Mouse (Mus musculus) embryonic facial prominence, embryonic 15.5 days (tissue): ENCODE data around the gene Capn9. TPM values are rescaled to one million over a fixed set of nuclear protein-coding genes. Genes with fewer than 3 reads are reported as not detected.

Experiments used
- ATAC-seq: fragments of 200-750 bp; cut with Nextera tagmentation; 2 replicates; pipeline ENCODE4 v1.8.0; 2017; ENCODE audit warnings: low read depth, moderate TSS enrichment; ENCODE audit not compliant: insufficient number of reproducible peaks, low FRiP score, low TSS enrichment
- H3K27ac ChIP-seq: fragments of 300-500 bp; sonication (generic); replicated peaks from 2 replicates; pipeline ENCODE4 v1.5.1; 2015; ENCODE audit warnings: mild to moderate bottlenecking, inconsistent platforms
- H3K27me3 ChIP-seq: fragments of 300-500 bp; sonication (generic); 2 replicates; pipeline ENCODE4 v1.6.1; 2015; ENCODE audit warnings: inconsistent platforms
- H3K36me3 ChIP-seq: fragments of 300-500 bp; sonication (generic); 2 replicates; pipeline ENCODE4 v1.6.1; 2015; ENCODE audit warnings: mild to moderate bottlenecking, inconsistent platforms
- H3K4me1 ChIP-seq: fragments of 300-500 bp; sonication (generic); 2 replicates; pipeline ENCODE4 v1.6.1; 2015; ENCODE audit warnings: inconsistent platforms
- H3K4me2 ChIP-seq: fragments of 300-500 bp; sonication (generic); replicated peaks from 2 replicates; pipeline ENCODE4 v1.6.1; 2015; ENCODE audit warnings: mild to moderate bottlenecking, inconsistent platforms
- H3K4me3 ChIP-seq: fragments of 300-500 bp; sonication (generic); replicated peaks from 2 replicates; pipeline ENCODE4 v1.5.1; 2015; ENCODE audit warnings: mild to moderate bottlenecking, inconsistent platforms
- H3K9ac ChIP-seq: fragments of 300-500 bp; sonication (generic); 2 replicates; pipeline ENCODE4 v1.6.1; 2015; ENCODE audit warnings: inconsistent platforms
- H3K9me3 ChIP-seq: fragments of 300-500 bp; sonication (generic); replicated peaks from 2 replicates; pipeline ENCODE4 v1.6.1; 2016; ENCODE audit warnings: inconsistent platforms
- WGBS: fragments of 180-500 bp; shearing (Covaris S2); methylation state at CpG from one replicate; pipeline ENCODE4 v1.1.7; 2015; 5-methylcytosine and 5-hydroxymethylcytosine counted together
- polyA plus RNA-seq: library from polyadenylated mRNA; unstranded; fragments of >200 nt; fragmentation: Nextera tagmentation; extraction: Ambion mirVana; gene quantifications from 2 replicates; pipeline ENCODE4 v1.2.1, GENCODE M21; 2015

Gene Capn9
- polyA plus RNA-seq, 1 experiment from 2014 or later = 0.55 TPM

DNA sequence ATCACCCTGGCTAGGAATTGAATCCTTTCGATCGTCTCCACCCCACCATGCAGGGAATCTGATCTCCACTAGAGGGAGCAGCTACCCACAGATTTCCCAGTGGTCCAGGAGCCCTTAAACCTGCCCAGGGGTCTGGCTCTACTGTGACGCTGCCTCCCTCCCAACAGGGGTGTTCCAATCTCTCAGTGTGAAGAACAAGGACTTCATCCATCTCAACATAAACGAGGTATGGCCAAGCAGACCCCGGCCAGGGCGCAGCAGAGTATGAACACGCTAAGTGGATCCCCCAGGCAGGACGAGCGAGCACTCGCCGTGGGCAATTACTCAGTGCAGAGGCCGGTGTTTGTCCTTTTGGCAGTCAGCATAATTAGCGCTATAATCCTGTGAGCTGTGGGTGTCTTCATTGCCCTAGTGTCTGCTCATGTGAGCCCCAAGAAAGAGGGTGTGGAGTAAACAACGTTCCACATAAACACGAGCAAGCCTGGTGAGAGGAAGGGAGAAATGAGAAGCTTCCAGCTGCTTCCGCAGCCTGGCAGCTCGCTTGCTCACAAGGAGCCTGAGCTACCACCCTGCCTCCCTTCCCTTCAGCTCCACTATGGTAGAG is 41.5 kb downstream of the Capn9 start:
- Histone ChIP-seq H3K4me1 (peaks cover 8% of the 10 kb centered on the region), H3K27me3 (peaks cover 10% of the 10 kb centered on the region; the same call in 1 of the 2 replicates), H3K9ac (peak overlapping the region; percentile 26; the same call in 1 of the 2 replicates), H3K36me3 (no peaks in the 10 kb centered on the region), H3K27ac (peak overlapping the region; percentile 44), H3K4me2 (peak overlapping the region; percentile 79), H3K4me3 (peak overlapping the region; percentile 41), H3K9me3 (no peaks in the 10 kb centered on the region)
- peak; percentile 68 for ATAC-seq
- 9% methylated on average over 17 of the region's 17 CpGs for WGBS

GRCm38 (mm10) chr8:124618252-124618651 is 42.3 kb downstream of the Capn9 start:
- H3K9me3 ChIP-seq = no peaks in the 10 kb centered on the region
- peaks cover 8% of the 10 kb centered on the region for H3K4me1 ChIP-seq
- peak overlapping the region; percentile 44 for H3K27ac ChIP-seq
- no peak overlapping the region for H3K9ac ChIP-seq
- 48% methylated on average over 9 of the region's 9 CpGs for WGBS
- no peak overlapping the region for H3K4me3 ChIP-seq
- peaks cover 10% of the 10 kb centered on the region; the same call in 1 of the 2 replicates for H3K27me3 ChIP-seq
- ATAC-seq = no peak
- H3K36me3 ChIP-seq = no peaks in the 10 kb centered on the region
- no peak overlapping the region for H3K4me2 ChIP-seq

DNA sequence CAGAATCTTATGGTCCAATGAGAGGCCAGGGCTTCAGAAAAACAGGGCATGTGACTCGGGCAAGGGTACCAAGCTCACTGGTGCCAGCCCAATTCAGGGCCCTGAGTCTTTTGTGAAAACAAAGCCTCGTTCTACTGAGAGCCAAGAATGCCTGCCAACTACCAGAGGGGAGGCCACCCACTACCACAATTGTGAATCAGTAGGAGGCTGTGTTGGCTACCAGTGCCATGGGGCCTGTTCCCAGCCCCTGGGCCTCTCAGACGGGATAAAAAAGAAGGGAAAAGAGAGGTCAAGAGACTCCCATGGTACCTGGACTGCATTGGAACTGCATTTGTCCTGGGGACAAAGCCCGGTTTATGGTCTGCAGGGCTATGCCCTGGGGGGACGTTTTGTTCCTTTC is 45.3 kb downstream of the Capn9 start:
- Histone ChIP-seq H3K9ac (no peak overlapping the region), H3K27ac (no peak overlapping the region), H3K9me3 (no peaks in the 10 kb centered on the region), H3K4me1 (peaks cover 16% of the 10 kb centered on the region), H3K4me3 (no peak overlapping the region), H3K27me3 (peaks cover 6% of the 10 kb centered on the region; the same call in 1 of the 2 replicates), H3K36me3 (no peaks in the 10 kb centered on the region), H3K4me2 (no peak overlapping the region)
- 59% methylated on average over 5 of the region's 5 CpGs for WGBS
- no peak for ATAC-seq

DNA sequence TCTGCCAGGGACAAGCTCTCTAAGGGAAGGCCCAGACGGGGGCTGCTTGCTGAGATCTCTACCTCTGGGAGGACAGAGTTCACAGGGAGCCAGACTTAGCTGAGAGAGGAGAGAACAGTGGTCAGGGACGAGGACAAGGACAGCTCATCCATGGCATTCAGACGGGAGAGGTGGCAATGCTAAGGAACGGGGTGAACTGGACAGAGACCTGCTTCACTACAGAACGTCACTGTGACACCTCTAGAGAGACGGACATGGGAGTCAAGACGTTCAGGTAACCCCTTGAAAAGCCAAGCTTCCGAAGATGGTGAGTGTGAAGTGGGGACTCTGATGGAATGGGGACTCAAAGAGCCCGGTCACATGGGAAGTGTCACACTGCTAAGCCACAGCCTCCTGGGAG is 50.3 kb downstream of the Capn9 start:
- H3K9ac ChIP-seq = no peak overlapping the region
- no peaks in the 10 kb centered on the region for H3K36me3 ChIP-seq
- H3K27ac ChIP-seq = no peak overlapping the region
- no peaks in the 10 kb centered on the region for H3K9me3 ChIP-seq
- no peak overlapping the region for H3K4me3 ChIP-seq
- WGBS = 89% methylated on average over 9 of the region's 9 CpGs
- H3K27me3 ChIP-seq = no peaks in the 10 kb centered on the region
- ATAC-seq = no peak
- no peak overlapping the region for H3K4me2 ChIP-seq
- H3K4me1 ChIP-seq = peaks cover 21% of the 10 kb centered on the region

DNA sequence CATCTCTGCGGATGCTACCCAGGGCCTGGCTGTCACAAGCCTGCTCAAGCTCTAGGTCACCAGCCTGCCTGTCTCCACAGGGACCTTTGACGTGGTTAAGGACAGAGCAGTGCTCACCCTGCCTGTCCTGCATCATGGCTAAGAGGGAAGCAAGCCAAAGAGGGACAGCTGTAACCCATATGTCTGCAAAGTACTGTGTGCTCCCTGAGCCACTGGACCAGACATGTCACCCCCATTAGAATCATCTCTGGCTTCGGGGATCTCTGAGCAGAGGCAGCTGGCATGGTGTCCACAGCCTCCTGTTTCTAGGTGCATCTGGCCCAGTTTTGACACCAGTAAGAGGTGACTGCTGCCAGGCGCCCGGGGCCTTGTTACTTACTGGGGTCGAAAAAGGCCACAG is 54.6 kb downstream of the Capn9 start:
- Histone ChIP-seq H3K27me3 (no peaks in the 10 kb centered on the region), H3K36me3 (peaks cover 5% of the 10 kb centered on the region), H3K9me3 (no peaks in the 10 kb centered on the region), H3K4me3 (no peak overlapping the region), H3K4me2 (no peak overlapping the region), H3K4me1 (peaks cover 36% of the 10 kb centered on the region), H3K27ac (no peak overlapping the region; the same call in 1 of the 2 replicates), H3K9ac (no peak overlapping the region)
- ATAC-seq = no peak
- 64% methylated on average over 6 of the region's 6 CpGs for WGBS

GRCm38 (mm10) chr8:124630891-124631290 is 55.0 kb downstream of the Capn9 start:
- WGBS = 69% methylated on average over 4 of the region's 4 CpGs
- H3K36me3 ChIP-seq = peaks cover 8% of the 10 kb centered on the region

GRCm38 (mm10) chr8:124631966-124632365 is 56.1 kb downstream of the Capn9 start:
- ATAC-seq = 0 out of 2 replicates have a peak, but pooled peaks have one; percentile 32
- H3K4me2 ChIP-seq = no peak overlapping the region
- H3K27ac ChIP-seq = 0 out of 2 replicates have a peak overlapping the region, but pooled peaks have one; percentile 28
- no peak overlapping the region for H3K4me3 ChIP-seq
- H3K27me3 ChIP-seq = no peaks in the 10 kb centered on the region
- peaks cover 36% of the 10 kb centered on the region for H3K4me1 ChIP-seq
- peaks cover 19% of the 10 kb centered on the region for H3K36me3 ChIP-seq
- WGBS = 30% methylated on average over 7 of the region's 7 CpGs
- no peak overlapping the region for H3K9ac ChIP-seq
- no peaks in the 10 kb centered on the region for H3K9me3 ChIP-seq

More at GRCm38 (mm10) chr8:124630891-124631290, 55.0 kb downstream of the Capn9 start:
- Histone ChIP-seq H3K9ac (no peak overlapping the region), H3K4me1 (peaks cover 36% of the 10 kb centered on the region), H3K4me3 (no peak overlapping the region), H3K9me3 (no peaks in the 10 kb centered on the region), H3K27ac (no peak overlapping the region; the same call in 1 of the 2 replicates), H3K27me3 (no peaks in the 10 kb centered on the region), H3K4me2 (no peak overlapping the region)
- no peak for ATAC-seq

DNA sequence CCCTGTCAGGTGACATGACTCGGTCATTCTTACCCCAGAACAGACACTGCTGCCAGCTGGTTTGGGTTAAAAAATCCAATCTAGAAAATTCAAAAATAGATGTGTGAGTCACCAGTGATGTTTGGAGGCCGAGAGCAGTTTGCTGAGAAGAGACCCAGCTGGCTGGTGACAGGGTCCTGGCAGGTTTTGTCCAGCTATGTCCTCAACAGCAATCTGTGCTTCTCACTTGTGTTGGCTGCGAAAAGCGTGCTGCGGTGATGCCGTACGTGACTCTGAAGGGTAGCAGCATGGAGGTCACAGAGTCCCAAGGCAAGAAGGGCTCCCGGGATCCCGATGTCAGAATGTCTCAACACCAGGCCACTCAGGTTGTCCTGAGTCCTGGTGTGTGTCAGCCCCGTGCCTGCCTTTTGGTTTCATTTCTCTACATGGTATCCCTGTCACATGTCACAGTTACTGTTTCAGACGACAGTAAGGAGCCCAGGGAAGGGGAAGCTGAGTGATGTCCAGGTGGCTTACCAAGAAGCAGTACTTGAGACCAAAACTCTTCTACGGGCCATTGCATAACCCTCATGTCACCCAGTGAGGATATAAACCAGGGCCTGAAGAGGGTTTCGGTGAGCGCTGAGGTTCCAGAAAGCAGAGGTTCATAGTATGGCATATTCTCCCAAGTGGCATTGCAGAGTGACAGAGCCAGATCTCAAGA is 57.2 kb downstream of the Capn9 start:
- no peak overlapping the region for H3K9ac ChIP-seq
- H3K36me3 ChIP-seq = peaks cover 31% of the 10 kb centered on the region
- WGBS = 75% methylated on average over 14 of the region's 14 CpGs
- H3K4me1 ChIP-seq = peaks cover 36% of the 10 kb centered on the region
- H3K9me3 ChIP-seq = no peaks in the 10 kb centered on the region
- no peak overlapping the region for H3K4me3 ChIP-seq
- H3K27me3 ChIP-seq = no peaks in the 10 kb centered on the region
- ATAC-seq = no peak
- no peak overlapping the region; the same call in 1 of the 2 replicates for H3K27ac ChIP-seq
- no peak overlapping the region for H3K4me2 ChIP-seq

- no peaks in the 10 kb centered on the region for H3K27me3 ChIP-seq
- 78% methylated on average over 13 of the region's 13 CpGs for WGBS
- H3K27ac ChIP-seq = no peak overlapping the region
- no peak overlapping the region for H3K9ac ChIP-seq
- no peak overlapping the region for H3K4me3 ChIP-seq
- no peak overlapping the region for H3K4me2 ChIP-seq
- H3K36me3 ChIP-seq = peaks cover 46% of the 10 kb centered on the region
- ATAC-seq = no peak
- H3K9me3 ChIP-seq = no peaks in the 10 kb centered on the region
- peaks cover 36% of the 10 kb centered on the region for H3K4me1 ChIP-seq
Measured at GRCm38 (mm10) chr8:124634411-124635246, 58.7 kb downstream of the Capn9 start.

DNA sequence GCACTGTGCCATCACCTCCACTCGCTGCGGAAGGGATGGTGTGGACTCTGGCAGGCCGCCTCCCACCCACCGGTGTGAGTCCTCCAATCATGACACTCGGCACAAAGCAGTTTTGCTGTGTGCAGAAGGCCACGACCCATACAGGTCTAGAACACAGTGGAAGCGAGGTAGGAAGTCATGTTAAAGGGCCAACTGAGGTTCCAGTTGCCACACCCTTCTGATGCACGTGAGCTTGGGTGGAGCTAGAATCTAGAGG is 59.3 kb downstream of the Capn9 start:
- 84% methylated on average over 8 of the region's 8 CpGs for WGBS
- Histone ChIP-seq H3K9me3 (no peaks in the 10 kb centered on the region), H3K4me1 (peaks cover 34% of the 10 kb centered on the region), H3K9ac (no peak overlapping the region), H3K36me3 (peaks cover 50% of the 10 kb centered on the region), H3K4me2 (no peak overlapping the region), H3K27ac (no peak overlapping the region), H3K27me3 (no peaks in the 10 kb centered on the region), H3K4me3 (no peak overlapping the region)
- ATAC-seq = no peak

GRCm38 (mm10) chr8:124641599-124641998 is 65.7 kb downstream of the Capn9 start:
- no peak overlapping the region for H3K4me2 ChIP-seq
- 0 out of 2 replicates have a peak, but pooled peaks cover 4% of the 10 kb centered on the region for H3K9me3 ChIP-seq
- ATAC-seq = no peak
- H3K36me3 ChIP-seq = peaks cover 44% of the 10 kb centered on the region
- H3K4me1 ChIP-seq = peaks cover 34% of the 10 kb centered on the region
- no peak overlapping the region for H3K27ac ChIP-seq
- no peak overlapping the region for H3K4me3 ChIP-seq
- 93% methylated on average over 8 of the region's 8 CpGs for WGBS
- H3K9ac ChIP-seq = no peak overlapping the region
- no peaks in the 10 kb centered on the region for H3K27me3 ChIP-seq
